Mouse (Mus musculus): ENCODE data around the gene Catsperd. TPM values are rescaled to one million over a fixed set of nuclear protein-coding genes. Genes with fewer than 3 reads are reported as not detected.
A peak's percentile ranks its signal among the peaks of the same experiment; 100 is the strongest.

Catsperd gene
- polyA plus RNA-seq, 1 experiment = 3.7 TPM

DNA sequence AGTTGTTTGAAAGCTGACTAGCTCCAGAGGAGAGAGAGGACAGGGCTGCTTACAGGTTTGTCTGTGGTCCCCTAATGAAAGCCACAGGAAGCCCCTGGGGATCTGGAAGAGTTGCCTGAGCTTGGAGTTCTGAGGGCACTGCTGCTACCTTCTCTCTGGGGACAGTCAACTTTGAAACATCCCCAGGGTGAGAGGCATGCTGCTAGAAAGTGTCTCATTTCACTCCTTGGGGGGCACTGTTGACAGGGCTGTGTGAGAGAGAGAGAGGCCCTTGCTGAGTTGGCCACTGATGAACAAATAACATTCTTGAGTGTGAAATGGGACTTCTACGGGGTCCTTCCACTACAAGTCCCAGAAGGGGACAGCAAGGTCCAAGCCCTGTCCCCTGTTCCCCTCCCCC lies 40.2 kb upstream of the Catsperd start:
- H3K9ac ChIP-seq (ENCODE audit: low read depth, poor library complexity, severe bottlenecking) = no peak overlapping the region

DNA sequence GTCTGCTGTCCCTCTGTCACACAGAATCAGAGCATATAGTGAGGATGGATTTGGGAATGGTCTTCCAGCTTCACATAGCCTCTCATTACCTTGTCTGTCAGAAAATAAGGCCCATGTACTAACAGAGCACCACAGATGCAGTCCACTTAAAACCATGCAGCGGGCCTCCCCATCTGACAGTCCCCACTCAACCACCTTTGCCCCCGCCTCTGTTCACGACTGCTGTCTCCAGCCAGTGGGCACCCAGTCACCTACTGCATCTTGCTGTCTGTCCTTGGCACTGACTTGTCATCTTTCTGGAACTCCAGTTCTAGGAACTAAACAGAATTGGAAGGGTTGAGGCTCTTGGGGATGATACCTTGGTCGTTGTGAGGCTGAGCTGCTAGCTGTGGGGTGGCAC lies 39.0 kb upstream of the Catsperd start:
- Histone ChIP-seq H3K4me1 (ENCODE audit: control insufficient read depth, insufficient read depth, low read length) (no peaks in the 10 kb centered on the region), H3K27ac (ENCODE audit: insufficient read depth, low read length) (no peak overlapping the region), H3K9me3 (replicated peaks; ENCODE audit: control insufficient read depth, insufficient read depth, low read length, poor library complexity, severe bottlenecking) (no peaks in the 10 kb centered on the region), H3K9ac (ENCODE audit: low read depth, poor library complexity, severe bottlenecking) (no peak overlapping the region), H3K4me3 (ENCODE audit: low read depth, low read length) (no peak overlapping the region), H3K27me3 (ENCODE audit: control insufficient read depth, insufficient read depth, low read length, poor library complexity, severe bottlenecking) (no peaks in the 10 kb centered on the region), H3K36me3 (ENCODE audit: control insufficient read depth, insufficient read depth, low read length, poor library complexity, severe bottlenecking) (peaks cover 42% of the 10 kb centered on the region)
- TF ChIP-seq CTCF (IDR thresholded peaks at IDR 0.05; ENCODE audit: low read depth, low read length) (no peak), EP300 (IDR thresholded peaks at IDR 0.05; ENCODE audit: insufficient read depth, low read depth, low read length) (no peak), POLR2A (IDR thresholded peaks at IDR 0.05; ENCODE audit: insufficient read depth, low read length) (no peak)

More for the DNA sequence above, 40.2 kb upstream of the Catsperd start:
- no peaks in the 10 kb centered on the region for H3K9me3 ChIP-seq (replicated peaks; ENCODE audit: control insufficient read depth, insufficient read depth, low read length, poor library complexity, severe bottlenecking)
- no peak for TF ChIP-seq CTCF (IDR thresholded peaks at IDR 0.05; ENCODE audit: low read depth, low read length)
- no peak overlapping the region for H3K4me3 ChIP-seq (ENCODE audit: low read depth, low read length)
- no peaks in the 10 kb centered on the region for H3K4me1 ChIP-seq (ENCODE audit: control insufficient read depth, insufficient read depth, low read length)
- no peaks in the 10 kb centered on the region for H3K27me3 ChIP-seq (ENCODE audit: control insufficient read depth, insufficient read depth, low read length, poor library complexity, severe bottlenecking)
- no peak overlapping the region for H3K27ac ChIP-seq (ENCODE audit: insufficient read depth, low read length)
- peaks cover 39% of the 10 kb centered on the region for H3K36me3 ChIP-seq (ENCODE audit: control insufficient read depth, insufficient read depth, low read length, poor library complexity, severe bottlenecking)

DNA sequence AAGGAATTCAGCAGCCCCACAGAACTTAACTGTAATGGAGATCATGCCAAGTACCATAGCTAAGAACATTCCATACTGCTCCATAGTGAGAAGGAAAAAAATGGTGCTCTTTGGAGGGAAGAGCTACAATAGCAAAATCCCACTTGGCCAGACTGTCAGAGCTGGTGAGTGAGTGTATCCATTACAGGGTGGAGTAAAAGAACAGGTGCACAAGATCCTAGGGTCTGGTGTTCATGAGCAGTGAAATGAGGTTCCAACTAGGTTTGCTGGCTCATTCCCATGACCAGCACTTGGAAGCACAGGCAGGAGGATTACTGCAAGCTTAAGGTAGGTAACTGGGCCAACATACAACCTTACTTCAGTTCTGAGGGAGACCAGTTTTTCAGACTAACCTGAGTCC lies 35.4 kb upstream of the Catsperd start:
- Histone ChIP-seq H3K9ac (ENCODE audit: low read depth, poor library complexity, severe bottlenecking) (no peak overlapping the region), H3K9me3 (replicated peaks; ENCODE audit: control insufficient read depth, insufficient read depth, low read length, poor library complexity, severe bottlenecking) (no peaks in the 10 kb centered on the region), H3K4me3 (ENCODE audit: low read depth, low read length) (no peak overlapping the region), H3K4me1 (ENCODE audit: control insufficient read depth, insufficient read depth, low read length) (no peaks in the 10 kb centered on the region), H3K27ac (ENCODE audit: insufficient read depth, low read length) (no peak overlapping the region), H3K36me3 (ENCODE audit: control insufficient read depth, insufficient read depth, low read length, poor library complexity, severe bottlenecking) (peaks cover 60% of the 10 kb centered on the region), H3K27me3 (ENCODE audit: control insufficient read depth, insufficient read depth, low read length, poor library complexity, severe bottlenecking) (no peaks in the 10 kb centered on the region)
- TF ChIP-seq EP300 (IDR thresholded peaks at IDR 0.05; ENCODE audit: insufficient read depth, low read depth, low read length) = no peak
- TF ChIP-seq POLR2A (IDR thresholded peaks at IDR 0.05; ENCODE audit: insufficient read depth, low read length) = no peak
- no peak for TF ChIP-seq CTCF (IDR thresholded peaks at IDR 0.05; ENCODE audit: low read depth, low read length)

DNA sequence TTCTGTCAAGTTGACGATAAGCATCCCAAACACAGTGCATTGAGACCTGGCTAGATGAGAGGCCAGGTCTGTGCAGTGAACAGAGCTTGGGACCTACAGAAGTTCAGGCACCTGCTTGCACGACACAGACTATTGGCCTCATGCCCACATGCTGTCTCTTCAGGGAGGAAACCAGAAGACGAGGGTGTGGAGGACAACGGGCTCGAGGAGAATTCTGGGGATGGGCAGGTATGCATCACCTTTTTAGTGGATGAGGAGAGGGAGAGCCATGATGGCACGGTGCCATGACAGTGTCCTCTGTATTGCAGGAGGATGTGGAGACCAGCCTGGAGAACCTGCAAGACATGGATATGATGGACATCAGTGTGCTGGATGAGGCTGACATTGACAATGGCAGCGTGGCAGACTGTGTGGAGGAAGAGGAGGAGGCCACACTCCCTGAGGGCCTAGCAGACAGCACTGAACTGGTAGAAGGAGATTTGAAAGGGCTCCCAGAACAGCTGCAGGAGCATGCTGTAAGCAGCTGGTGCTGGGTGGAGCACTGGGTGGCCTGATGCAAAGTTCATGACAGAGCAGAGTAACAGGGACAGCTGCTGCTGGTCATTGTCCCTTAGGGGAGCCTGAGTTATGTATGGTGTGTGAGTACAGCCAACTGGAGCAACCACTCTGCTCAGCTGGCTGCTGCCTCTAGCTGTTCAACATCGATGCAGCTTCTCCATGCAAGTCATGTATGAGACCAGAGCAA lies 34.2 kb upstream of the Catsperd start:
- Histone ChIP-seq H3K9me3 (replicated peaks; ENCODE audit: control insufficient read depth, insufficient read depth, low read length, poor library complexity, severe bottlenecking) (no peaks in the 10 kb centered on the region), H3K4me1 (ENCODE audit: control insufficient read depth, insufficient read depth, low read length) (no peaks in the 10 kb centered on the region), H3K4me3 (ENCODE audit: low read depth, low read length) (no peak overlapping the region), H3K27me3 (ENCODE audit: control insufficient read depth, insufficient read depth, low read length, poor library complexity, severe bottlenecking) (no peaks in the 10 kb centered on the region), H3K36me3 (ENCODE audit: control insufficient read depth, insufficient read depth, low read length, poor library complexity, severe bottlenecking) (peaks cover 56% of the 10 kb centered on the region), H3K9ac (ENCODE audit: low read depth, poor library complexity, severe bottlenecking) (no peak overlapping the region), H3K27ac (ENCODE audit: insufficient read depth, low read length) (no peak overlapping the region)
- TF ChIP-seq EP300 (IDR thresholded peaks at IDR 0.05; ENCODE audit: insufficient read depth, low read depth, low read length) = no peak
- no peak for TF ChIP-seq CTCF (IDR thresholded peaks at IDR 0.05; ENCODE audit: low read depth, low read length)
- no peak for TF ChIP-seq POLR2A (IDR thresholded peaks at IDR 0.05; ENCODE audit: insufficient read depth, low read length)

DNA sequence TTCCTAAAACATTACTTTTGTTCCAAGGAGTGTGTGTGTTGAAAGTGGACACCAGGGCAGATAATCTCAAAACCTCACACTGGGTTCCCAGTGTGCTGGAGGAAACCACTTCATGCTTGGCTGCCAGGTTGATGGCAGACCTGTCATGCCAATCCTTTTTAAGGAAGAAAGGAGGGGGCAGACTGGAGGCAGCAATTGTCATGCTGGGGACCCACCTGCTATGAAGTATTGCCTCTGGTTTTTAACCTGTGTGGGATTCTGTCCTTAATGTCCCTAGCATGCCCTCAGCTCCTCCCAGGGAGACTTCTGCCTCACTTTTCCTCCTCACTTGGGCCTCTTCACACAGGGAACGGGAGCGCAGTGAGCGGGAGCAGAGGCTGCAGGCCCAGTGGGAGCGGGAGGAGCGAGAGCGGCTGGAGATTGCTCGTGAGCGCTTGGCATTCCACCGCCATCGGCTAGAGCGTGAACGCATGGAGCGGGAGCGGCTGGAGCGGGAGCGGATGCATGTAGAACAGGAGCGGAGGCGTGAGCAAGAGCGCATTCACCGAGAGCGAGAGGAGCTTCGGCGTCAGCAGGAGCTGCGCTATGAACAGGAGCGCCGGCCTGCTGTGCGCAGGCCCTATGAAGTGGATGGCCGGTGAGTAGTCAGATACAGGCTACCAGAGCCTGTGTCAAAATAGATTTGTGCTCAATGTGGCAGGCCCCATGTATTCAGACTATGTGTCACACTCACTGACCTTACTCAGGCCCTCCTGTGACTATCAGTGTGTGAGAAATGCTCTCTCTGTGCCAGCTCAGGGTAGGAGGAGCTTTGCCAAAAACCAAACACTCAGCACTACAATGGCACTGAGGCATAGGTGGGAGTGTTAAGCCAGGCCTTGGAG lies 24.5 kb upstream of the Catsperd start:
- Histone ChIP-seq H3K27ac (ENCODE audit: insufficient read depth, low read length) (no peak overlapping the region), H3K9ac (ENCODE audit: low read depth, poor library complexity, severe bottlenecking) (no peak overlapping the region), H3K9me3 (replicated peaks; ENCODE audit: control insufficient read depth, insufficient read depth, low read length, poor library complexity, severe bottlenecking) (no peaks in the 10 kb centered on the region), H3K4me1 (ENCODE audit: control insufficient read depth, insufficient read depth, low read length) (no peaks in the 10 kb centered on the region), H3K27me3 (ENCODE audit: control insufficient read depth, insufficient read depth, low read length, poor library complexity, severe bottlenecking) (no peaks in the 10 kb centered on the region), H3K36me3 (ENCODE audit: control insufficient read depth, insufficient read depth, low read length, poor library complexity, severe bottlenecking) (peaks cover 65% of the 10 kb centered on the region), H3K4me3 (ENCODE audit: low read depth, low read length) (0 out of 2 replicates have a peak overlapping the region, but pooled peaks have one; percentile 4)
- TF ChIP-seq POLR2A (IDR thresholded peaks at IDR 0.05; ENCODE audit: insufficient read depth, low read length) (no peak), CTCF (IDR thresholded peaks at IDR 0.05; ENCODE audit: low read depth, low read length) (no peak), EP300 (IDR thresholded peaks at IDR 0.05; ENCODE audit: insufficient read depth, low read depth, low read length) (no peak)

DNA sequence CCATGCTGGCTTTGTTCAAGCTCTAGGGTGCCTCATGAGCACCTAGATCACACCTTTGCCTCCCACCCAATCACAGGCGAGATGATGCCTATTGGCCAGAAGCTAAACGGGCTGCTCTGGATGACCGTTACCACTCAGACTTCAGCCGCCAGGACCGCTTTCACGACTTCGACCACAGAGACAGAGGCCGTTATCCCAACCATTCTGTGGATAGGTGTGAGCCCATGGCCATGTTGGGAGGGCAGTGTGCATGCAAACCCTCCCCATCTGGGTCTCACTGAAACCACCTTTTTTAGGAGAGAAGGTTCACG lies 23.9 kb upstream of the Catsperd start:
- H3K9me3 ChIP-seq (replicated peaks; ENCODE audit: control insufficient read depth, insufficient read depth, low read length, poor library complexity, severe bottlenecking) = no peaks in the 10 kb centered on the region
- no peak overlapping the region for H3K9ac ChIP-seq (ENCODE audit: low read depth, poor library complexity, severe bottlenecking)
- H3K4me3 ChIP-seq (ENCODE audit: low read depth, low read length) = no peak overlapping the region
- H3K27ac ChIP-seq (ENCODE audit: insufficient read depth, low read length) = no peak overlapping the region
- H3K27me3 ChIP-seq (ENCODE audit: control insufficient read depth, insufficient read depth, low read length, poor library complexity, severe bottlenecking) = no peaks in the 10 kb centered on the region
- TF ChIP-seq POLR2A (IDR thresholded peaks at IDR 0.05; ENCODE audit: insufficient read depth, low read length) = no peak
- TF ChIP-seq EP300 (IDR thresholded peaks at IDR 0.05; ENCODE audit: insufficient read depth, low read depth, low read length) = no peak
- TF ChIP-seq CTCF (IDR thresholded peaks at IDR 0.05; ENCODE audit: low read depth, low read length) = no peak
- H3K36me3 ChIP-seq (ENCODE audit: control insufficient read depth, insufficient read depth, low read length, poor library complexity, severe bottlenecking) = peaks cover 65% of the 10 kb centered on the region
- no peaks in the 10 kb centered on the region for H3K4me1 ChIP-seq (ENCODE audit: control insufficient read depth, insufficient read depth, low read length)
